In genomic region chr2:167757157-167757780, GRCm38 (mm10) we compare ENCODE assay signal across 10 mouse cellular contexts.
DNase-seq lines count a peak whose midpoint lies in the region; ATAC-seq and TF ChIP-seq lines count a peak whose summit lies in the region.
"Had no signal": no experiment of that assay in that cellular context is flagged by ENCODE, and none has a peak within 500 bp of the region (broad histone marks: within the 10 kb centered on the region; RNA-seq: fewer than 3 reads in every experiment).

No protein-coding gene starts in this region.

- H3K9me3 ChIP-seq in G1E (replicated peaks), result no peaks in the 10 kb centered on the region
- no peaks in the 10 kb centered on the region for H3K9me3 ChIP-seq in heart, embryonic 12.5 days (replicated peaks)
- no peaks in the 10 kb centered on the region for H3K9me3 ChIP-seq in liver, embryonic 12.5 days (replicated peaks)
- H3K9me3 ChIP-seq: limb, embryonic 12.5 days had no signal

- 77% methylated on average over 12 of the region's 12 CpGs for WGBS in bone marrow, adult 2 months
- 42% methylated on average over 12 of the region's 12 CpGs for WGBS in heart, embryonic 12.5 days
- 43% methylated on average over 12 of the region's 12 CpGs for WGBS in liver, embryonic 12.5 days (ENCODE audit: insufficient replicate concordance)

- peak overlapping the region; percentile 48 for H3K27ac ChIP-seq in bone marrow, adult 2 months (ENCODE audit: control insufficient read depth, insufficient read depth, low read depth, low read length, poor library complexity)
- H3K27ac ChIP-seq in heart, embryonic 12.5 days (ENCODE audit: poor library complexity, severe bottlenecking), result no peak overlapping the region
- no peak overlapping the region for H3K27ac ChIP-seq in liver, embryonic 12.5 days
- H3K27ac ChIP-seq: limb, embryonic 12.5 days had no signal

- DNase-seq in G1E (ENCODE audit: low spot score), result no peak
- DNase-seq in adrenal gland, postnatal 4 days (ENCODE audit: low spot score in 2 of 2), result no peak
- no peak for DNase-seq in left cerebral cortex, postnatal 4 days
- DNase-seq in cerebellum, postnatal 36 days, result no peak
- DNase-seq: kidney, adult 9 months had no signal

- H3K36me3 ChIP-seq in G1E (replicated peaks), result no peaks in the 10 kb centered on the region
- no peaks in the 10 kb centered on the region for H3K36me3 ChIP-seq in heart, embryonic 12.5 days
- H3K36me3 ChIP-seq in liver, embryonic 12.5 days, result no peaks in the 10 kb centered on the region
- H3K36me3 ChIP-seq: limb, embryonic 12.5 days had no signal

- peak overlapping the region; percentile 22; the same call in 1 of the 2 replicates for H3K4me3 ChIP-seq in G1E (ENCODE audit: low read depth, low read length)
- H3K4me3 ChIP-seq in bone marrow, adult 2 months (replicated peaks; ENCODE audit: control insufficient read depth, low read depth, low read length), result no peak overlapping the region
- no peak overlapping the region for H3K4me3 ChIP-seq in heart, embryonic 12.5 days
- H3K4me3 ChIP-seq in liver, embryonic 12.5 days, result no peak overlapping the region
- H3K4me3 ChIP-seq: limb, embryonic 12.5 days had no signal

- no peak for TF ChIP-seq CTCF in G1E (IDR thresholded peaks at IDR 0.05; ENCODE audit: low read depth, low read length)
- no peak for TF ChIP-seq CTCF in bone marrow, adult 2 months (IDR thresholded peaks at IDR 0.05; ENCODE audit: control insufficient read depth, insufficient read depth, low read length)

- intact Hi-C loops in left cerebral cortex, postnatal 4 days (cut with DNase I), result no loop called here

- peak overlapping the region; percentile 11; the same call in 1 of the 2 replicates for H3K9ac ChIP-seq in heart, embryonic 12.5 days
- no peak overlapping the region for H3K9ac ChIP-seq in liver, embryonic 12.5 days
- H3K9ac ChIP-seq: limb, embryonic 12.5 days had no signal

- no peak for ATAC-seq in G1E (ENCODE audit: extremely low read depth, insufficient number of reproducible peaks, low FRiP score, poor library complexity, severe bottlenecking)
- peak; percentile 76 for ATAC-seq in heart, embryonic 12.5 days (ENCODE audit: insufficient number of reproducible peaks, low FRiP score)
- no peak for ATAC-seq in liver, embryonic 12.5 days
- ATAC-seq in frontal cortex, adult (ENCODE audit: low TSS enrichment), result no peak

- H3K27me3 ChIP-seq in G1E (ENCODE audit: insufficient read depth, low read length), result peaks cover 63% of the 10 kb centered on the region
- no peaks in the 10 kb centered on the region for H3K27me3 ChIP-seq in heart, embryonic 12.5 days (replicated peaks)
- H3K27me3 ChIP-seq in liver, embryonic 12.5 days (replicated peaks), result peaks cover 15% of the 10 kb centered on the region; the same call in 1 of the 2 replicates
- H3K27me3 ChIP-seq: limb, embryonic 12.5 days had no signal

- peak overlapping the region; percentile 22 for H3K4me2 ChIP-seq in heart, embryonic 12.5 days
- H3K4me2 ChIP-seq in liver, embryonic 12.5 days, result peak overlapping the region; percentile 19; the same call in 1 of the 2 replicates
- H3K4me2 ChIP-seq: limb, embryonic 12.5 days had no signal

- peaks cover 79% of the 10 kb centered on the region for H3K4me1 ChIP-seq in G1E (ENCODE audit: insufficient read depth, low read depth, low read length)
- H3K4me1 ChIP-seq in bone marrow, adult 2 months (ENCODE audit: control insufficient read depth, insufficient read depth, low read length), result peaks cover 17% of the 10 kb centered on the region
- peaks cover 49% of the 10 kb centered on the region for H3K4me1 ChIP-seq in heart, embryonic 12.5 days (replicated peaks)
- peaks cover 57% of the 10 kb centered on the region for H3K4me1 ChIP-seq in liver, embryonic 12.5 days

- TF ChIP-seq POLR2A in bone marrow, adult 2 months (IDR thresholded peaks at IDR 0.05; ENCODE audit: borderline replicate concordance, control insufficient read depth, low read depth, low read length), result no peak
